Mouse (Mus musculus): ENCODE results near the gene Lrrc36.

- TF ChIP-seq POLR2A (IDR thresholded peaks at IDR 0.05; ENCODE audit: borderline replicate concordance, control insufficient read depth, low read depth, low read length) (no peak), CTCF (IDR thresholded peaks at IDR 0.05; ENCODE audit: control insufficient read depth, insufficient read depth, low read length) (no peak)
Measured at GRCm38 (mm10) chr8:105446127-105446552, 32.8 kb downstream of the Lrrc36 start.

All from bone marrow, adult 2 months (tissue).